Mouse (Mus musculus): ENCODE data around the gene Hist1h3e.

Gene Hist1h3e

GRCm38 (mm10) chr13:23518885-23519284, 43.3 kb downstream of the Hist1h3e start:
- peak; percentile 66 to 79 for DNase-seq (ENCODE audit: low spot score in 2 of 2)

GRCm38 (mm10) chr13:23518295-23518603, 43.9 kb downstream of the Hist1h3e start:
- no peak for DNase-seq (ENCODE audit: low spot score in 2 of 2)

DNA sequence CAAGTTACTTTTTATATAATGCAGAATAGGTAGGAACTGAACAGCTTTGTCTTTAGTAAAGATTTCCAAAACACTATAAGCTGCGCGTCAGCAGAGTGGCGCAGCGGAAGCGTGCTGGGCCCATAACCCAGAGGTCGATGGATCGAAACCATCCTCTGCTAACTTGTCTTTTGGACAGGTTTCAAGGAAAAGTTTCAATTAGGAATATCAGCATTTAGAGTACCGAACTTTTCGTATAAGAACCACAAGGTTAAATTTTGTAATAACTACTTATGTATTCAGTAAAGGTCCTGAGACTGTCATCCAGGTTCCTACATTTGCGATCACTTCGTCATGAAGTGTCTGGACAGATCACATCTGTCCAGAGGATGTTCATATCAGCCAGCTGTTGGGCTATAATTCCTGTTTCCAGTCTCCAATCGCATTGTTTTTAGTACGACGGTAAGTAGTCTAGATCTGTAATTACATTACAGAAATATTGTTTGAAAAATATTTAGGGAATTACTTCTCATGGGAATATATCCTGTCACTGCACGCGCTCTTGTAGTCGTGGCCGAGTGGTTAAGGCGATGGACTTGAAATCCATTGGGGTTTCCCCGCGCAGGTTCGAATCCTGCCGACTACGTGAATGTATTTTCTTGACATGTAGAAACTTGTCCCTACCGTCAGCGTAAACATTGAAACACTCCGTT, 44.4 kb downstream of the Hist1h3e start:
- DNase-seq (ENCODE audit: low spot score in 2 of 2), result peak; percentile 89 to 91

GRCm38 (mm10) chr13:23516822-23517602, 45.2 kb downstream of the Hist1h3e start:
- peak; percentile 60 to 69 for DNase-seq (ENCODE audit: low spot score in 2 of 2)

- DNase-seq (ENCODE audit: low spot score in 2 of 2), result no peak
Measured at GRCm38 (mm10) chr13:23515826-23516620, 46.1 kb downstream of the Hist1h3e start.

GRCm38 (mm10) chr13:23515281-23515680, 46.9 kb downstream of the Hist1h3e start:
- DNase-seq (ENCODE audit: low spot score in 2 of 2), result no peak

- DNase-seq (ENCODE audit: low spot score in 2 of 2), result no peak
Measured at GRCm38 (mm10) chr13:23513517-23513916, 48.7 kb downstream of the Hist1h3e start.

Data from spleen, postnatal 14 days (tissue).